Mouse (Mus musculus): ENCODE results near the gene Esam. TPM values are rescaled to one million over a fixed set of nuclear protein-coding genes. Genes with fewer than 3 reads are reported as not detected.

Esam gene
- 52.1 and 56.3 TPM in 2 replicates for polyA plus RNA-seq (2015; fragmentation: Nextera tagmentation; extraction: Ambion mirVana)

DNA sequence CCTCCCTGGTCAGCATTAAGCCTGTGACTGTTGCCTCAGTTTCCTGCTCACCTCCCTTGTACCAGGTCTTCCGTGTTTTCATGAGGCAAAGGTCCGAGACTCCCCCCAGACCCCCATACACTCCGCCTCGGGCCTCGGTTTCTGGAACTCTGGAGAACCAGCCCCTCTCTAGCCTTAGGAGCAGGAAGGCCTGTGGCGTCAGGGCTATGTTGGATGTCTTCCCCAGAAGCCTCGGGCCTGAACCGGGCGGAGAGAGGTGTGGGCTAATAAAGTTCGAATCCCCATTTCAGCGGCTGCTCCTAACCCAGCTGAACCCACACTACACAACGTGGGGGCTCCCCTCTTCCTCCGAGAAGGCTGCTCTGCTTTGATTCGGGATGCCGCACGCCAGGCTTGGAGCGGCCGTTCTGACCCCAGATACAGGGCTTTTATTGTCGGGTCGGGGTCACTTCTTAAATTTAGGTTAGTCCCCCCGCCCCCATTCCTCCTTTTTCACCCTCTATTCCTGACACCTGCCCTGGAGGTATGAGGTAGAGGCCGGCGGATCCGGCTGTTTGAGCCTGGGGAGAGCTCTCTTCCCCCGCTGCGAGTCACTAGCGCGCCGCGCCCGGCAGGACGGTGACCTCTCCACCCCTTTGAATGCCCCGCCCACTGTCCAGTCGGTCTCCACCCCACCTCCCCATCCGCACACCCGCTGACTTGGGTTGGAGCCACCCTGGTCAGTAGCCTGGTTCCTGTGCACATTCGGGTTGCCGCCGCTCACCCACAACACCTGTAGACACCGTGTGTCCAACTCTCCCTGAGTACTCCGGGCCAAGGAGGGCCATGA, at the start of gene Esam:
Esam (plus strand) TSS at position 683 of the 829 bp plus-strand sequence.
- peak within 1 kb of the TSS; percentile 61 for H3K27ac ChIP-seq (replicated peaks)
- H3K9ac ChIP-seq: no peak within 1 kb of the TSS
- ATAC-seq (ENCODE audit: insufficient number of reproducible peaks, low FRiP score, low TSS enrichment, low read depth): no peak

DNA sequence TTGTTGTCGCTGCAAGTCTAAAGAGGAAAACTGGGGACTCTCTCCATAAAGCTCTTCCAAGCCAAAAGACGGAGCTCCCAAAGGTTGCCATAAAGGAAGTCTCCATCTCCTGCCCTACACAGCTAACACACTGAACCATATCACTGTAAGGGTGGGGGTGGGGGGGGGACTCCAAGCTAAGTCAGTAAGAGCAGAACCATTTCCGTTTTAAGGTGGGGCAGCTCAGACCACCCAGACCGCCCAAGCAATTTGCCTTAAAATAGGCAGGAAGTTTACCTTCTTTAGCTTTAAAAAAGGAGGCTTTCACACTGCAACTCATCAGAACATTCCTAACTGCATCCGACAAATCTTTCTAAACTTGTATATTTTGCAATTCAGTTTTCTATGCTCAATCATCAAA, 42.7 kb upstream of the Esam start:
- H3K4me1 ChIP-seq: peaks cover 9% of the 10 kb centered on the region
- H3K27me3 ChIP-seq: no peaks in the 10 kb centered on the region
- H3K4me2 ChIP-seq (replicated peaks): no peak overlapping the region
- H3K9me3 ChIP-seq (replicated peaks): no peaks in the 10 kb centered on the region
- no peak overlapping the region for H3K4me3 ChIP-seq (replicated peaks)
- 67% methylated on average over 5 of the region's 5 CpGs for WGBS
- H3K27ac ChIP-seq (replicated peaks): no peak overlapping the region
- no peak for ATAC-seq (ENCODE audit: insufficient number of reproducible peaks, low FRiP score, low TSS enrichment, low read depth)
- no peak overlapping the region for H3K9ac ChIP-seq
- no peaks in the 10 kb centered on the region for H3K36me3 ChIP-seq

More for the DNA sequence above, at the start of gene Esam:
- Histone ChIP-seq H3K4me2 (replicated peaks) (peak within 1 kb of the TSS; percentile 24), H3K27me3 (peaks cover 56% of the 10 kb centered on the region), H3K9me3 (replicated peaks) (no peaks in the 10 kb centered on the region), H3K36me3 (peaks cover 24% of the 10 kb centered on the region), H3K4me1 (peaks cover 34% of the 10 kb centered on the region), H3K4me3 (replicated peaks) (peak within 1 kb of the TSS; percentile 25)
- WGBS: 7% methylated on average over 41 of the region's 41 CpGs

DNA sequence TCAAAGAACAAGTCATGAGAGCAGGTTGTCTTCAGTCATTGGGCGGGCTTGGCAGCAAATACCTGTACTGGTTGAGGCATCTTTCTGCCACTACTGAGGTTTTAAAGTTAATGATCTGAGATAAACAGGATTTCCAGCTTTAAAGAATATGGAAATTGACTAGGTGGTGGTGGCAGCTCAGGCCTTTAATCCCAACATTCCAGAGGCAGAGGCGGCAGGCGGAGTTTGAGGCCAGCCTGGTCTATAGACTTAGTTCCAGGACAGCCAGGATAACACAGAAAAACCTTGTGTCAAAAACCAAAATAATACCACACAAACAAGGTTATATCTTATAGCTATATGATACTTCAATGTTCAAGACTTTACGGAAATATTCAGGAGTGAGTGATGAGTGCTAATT, 39.8 kb upstream of the Esam start:
- H3K27ac ChIP-seq (replicated peaks): peak overlapping the region; percentile 99
- H3K27me3 ChIP-seq: no peaks in the 10 kb centered on the region
- ATAC-seq (ENCODE audit: insufficient number of reproducible peaks, low FRiP score, low TSS enrichment, low read depth): no peak
- no peaks in the 10 kb centered on the region for H3K9me3 ChIP-seq (replicated peaks)
- H3K36me3 ChIP-seq: 0 out of 2 replicates have a peak, but pooled peaks cover 2% of the 10 kb centered on the region
- H3K4me2 ChIP-seq (replicated peaks): peak overlapping the region; percentile 78
- peak overlapping the region; percentile 93 for H3K9ac ChIP-seq
- peaks cover 16% of the 10 kb centered on the region for H3K4me1 ChIP-seq
- H3K4me3 ChIP-seq (replicated peaks): peak overlapping the region; percentile 92
- WGBS: 45% methylated on average over 4 of the region's 4 CpGs

DNA sequence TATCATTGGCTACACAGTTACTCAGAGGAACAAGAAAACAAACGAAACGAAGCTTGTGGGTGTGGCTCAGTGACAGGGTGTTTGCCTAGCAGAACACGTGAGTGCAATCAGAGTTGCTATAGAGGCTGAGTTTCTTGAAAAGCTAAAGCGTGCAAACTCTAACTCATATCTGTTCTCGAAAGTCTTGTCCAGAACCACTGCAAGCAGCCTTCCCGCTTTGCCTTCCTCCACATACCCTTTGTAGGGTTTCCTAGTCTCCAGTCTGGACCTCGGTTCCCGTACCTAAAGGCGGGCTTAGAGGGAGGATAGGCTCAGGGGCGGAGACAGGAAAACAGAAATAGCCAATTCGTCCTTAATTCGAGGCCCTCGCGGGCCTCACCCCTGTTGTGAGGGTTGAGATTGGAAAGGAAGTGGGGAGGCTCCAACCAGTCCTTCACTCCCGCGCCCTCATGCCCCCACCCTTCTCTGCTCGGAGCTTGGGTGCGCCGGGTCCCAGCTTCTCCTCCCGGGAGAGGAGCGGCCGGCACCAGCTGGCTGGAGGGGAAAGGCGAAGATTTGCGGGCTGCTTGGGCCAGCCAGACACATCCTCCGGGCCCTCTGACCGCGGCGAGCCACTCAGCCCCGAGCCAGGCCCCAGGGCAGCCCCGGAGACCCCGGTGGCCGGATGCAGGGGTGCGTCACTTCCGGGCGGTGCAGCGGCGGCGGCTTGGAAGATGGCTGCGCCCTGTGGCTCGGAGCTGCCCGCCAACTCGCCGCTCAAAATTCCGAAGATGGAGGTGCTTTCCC, 39.1 kb upstream of the Esam start, which contains the start of gene Msantd2:
Msantd2 (plus strand) TSS at position 709 of the 786 bp plus-strand sequence.
- ATAC-seq (ENCODE audit: insufficient number of reproducible peaks, low FRiP score, low TSS enrichment, low read depth): peak; percentile 95
- Histone ChIP-seq H3K27ac (replicated peaks) (peak within 1 kb of the TSS; percentile 99), H3K36me3 (0 out of 2 replicates have a peak, but pooled peaks cover 2% of the 10 kb centered on the region), H3K9me3 (replicated peaks) (no peaks in the 10 kb centered on the region), H3K4me1 (peaks cover 16% of the 10 kb centered on the region), H3K9ac (peak within 1 kb of the TSS; percentile 93), H3K4me2 (replicated peaks) (peak within 1 kb of the TSS; percentile 78), H3K27me3 (no peaks in the 10 kb centered on the region), H3K4me3 (replicated peaks) (peak within 1 kb of the TSS; percentile 92)
- WGBS: under 1% methylated on average over 44 of the region's 44 CpGs

DNA sequence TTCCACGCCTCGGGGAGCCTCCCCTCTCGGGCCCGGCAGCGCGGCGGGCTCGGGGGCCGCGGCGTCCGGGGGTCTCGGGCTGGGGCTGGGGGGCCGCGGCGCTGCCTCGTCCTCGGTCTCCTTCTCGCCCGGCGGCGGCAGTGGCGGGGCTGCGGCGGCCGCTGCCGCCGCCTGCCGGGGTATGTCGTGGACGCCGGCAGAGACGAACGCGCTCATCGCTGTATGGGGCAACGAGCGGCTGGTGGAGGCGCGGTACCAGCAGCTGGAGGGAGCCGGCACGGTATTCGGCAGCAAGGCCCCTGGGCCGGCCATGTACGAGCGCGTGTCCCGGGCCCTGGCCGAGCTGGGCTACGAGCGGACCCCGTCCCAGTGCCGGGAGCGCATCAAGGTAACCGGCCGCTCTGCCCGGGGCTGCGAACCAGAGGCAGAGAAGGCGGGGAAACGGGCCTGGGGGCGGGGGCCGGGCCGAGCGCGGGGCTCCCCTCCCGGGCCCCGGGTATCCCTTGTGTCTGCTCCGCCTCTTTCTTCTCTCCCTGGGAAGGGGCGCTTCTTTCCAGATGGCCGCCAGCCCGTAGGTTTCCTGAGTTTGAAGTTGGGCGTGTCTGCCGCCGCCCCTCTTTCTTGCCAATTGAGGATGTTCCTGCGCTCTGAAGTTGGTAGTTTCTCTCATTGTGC, 38.3 kb upstream of the Esam start:
- WGBS: 0% methylated on average over 63 of the region's 75 CpGs
- Histone ChIP-seq H3K36me3 (0 out of 2 replicates have a peak, but pooled peaks cover 2% of the 10 kb centered on the region), H3K27ac (replicated peaks) (peak overlapping the region; percentile 99), H3K27me3 (no peaks in the 10 kb centered on the region), H3K4me2 (replicated peaks) (peak overlapping the region; percentile 78), H3K9me3 (replicated peaks) (no peaks in the 10 kb centered on the region), H3K4me1 (peaks cover 16% of the 10 kb centered on the region), H3K9ac (peak overlapping the region; percentile 93), H3K4me3 (replicated peaks) (peak overlapping the region; percentile 92)
- peak; percentile 63 for ATAC-seq (ENCODE audit: insufficient number of reproducible peaks, low FRiP score, low TSS enrichment, low read depth)

DNA sequence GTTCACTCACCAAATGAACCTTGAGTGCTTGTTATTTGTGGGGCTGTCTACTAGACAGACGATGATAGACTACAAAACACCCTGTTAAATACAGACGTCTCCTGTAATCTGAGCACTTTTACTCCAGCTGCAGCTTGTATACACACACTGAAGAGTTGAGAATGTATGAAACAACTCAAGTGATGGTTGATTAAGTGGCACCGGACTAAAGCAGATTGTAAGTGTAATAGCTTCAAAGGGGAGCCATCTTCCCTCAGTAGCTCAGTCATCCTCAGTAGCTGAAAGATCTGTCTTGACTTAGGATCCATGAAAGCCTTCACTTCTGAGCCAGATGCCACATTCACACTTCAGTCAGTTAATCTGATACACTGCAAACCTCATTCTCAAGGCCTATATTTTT, 32.1 kb upstream of the Esam start:
- Histone ChIP-seq H3K4me2 (replicated peaks) (no peak overlapping the region), H3K4me3 (replicated peaks) (no peak overlapping the region), H3K36me3 (0 out of 2 replicates have a peak, but pooled peaks cover 7% of the 10 kb centered on the region), H3K27ac (replicated peaks) (no peak overlapping the region), H3K9ac (no peak overlapping the region), H3K4me1 (peaks cover 1% of the 10 kb centered on the region; the same call in 1 of the 2 replicates), H3K9me3 (replicated peaks) (no peaks in the 10 kb centered on the region), H3K27me3 (no peaks in the 10 kb centered on the region)
- ATAC-seq (ENCODE audit: insufficient number of reproducible peaks, low FRiP score, low TSS enrichment, low read depth): no peak
- WGBS: 45% methylated on average over 3 of the region's 3 CpGs

DNA sequence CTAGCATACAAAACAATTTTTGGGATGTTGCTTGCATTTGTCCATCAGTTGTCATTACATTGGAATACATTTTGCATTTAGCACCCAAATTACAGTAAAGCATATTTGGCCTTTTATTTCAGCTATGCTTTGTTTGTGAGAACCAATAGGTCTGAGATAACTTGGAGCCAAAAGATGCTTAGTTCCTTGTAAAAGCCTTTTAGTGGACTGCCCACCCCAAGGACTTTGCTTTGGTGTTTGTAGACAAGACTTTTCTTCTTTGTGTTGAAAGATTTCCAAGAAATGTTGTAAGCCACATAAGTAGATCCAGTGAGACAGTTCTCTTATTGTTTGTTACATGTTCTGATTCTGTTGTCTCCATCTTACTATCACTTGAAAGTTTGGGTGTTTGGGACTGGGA, 31.6 kb upstream of the Esam start:
- ATAC-seq (ENCODE audit: insufficient number of reproducible peaks, low FRiP score, low TSS enrichment, low read depth): no peak
- H3K27ac ChIP-seq (replicated peaks): no peak overlapping the region
- no peak overlapping the region for H3K4me3 ChIP-seq (replicated peaks)
- H3K9me3 ChIP-seq (replicated peaks): no peaks in the 10 kb centered on the region
- H3K4me2 ChIP-seq (replicated peaks): no peak overlapping the region
- H3K36me3 ChIP-seq: 0 out of 2 replicates have a peak, but pooled peaks cover 7% of the 10 kb centered on the region
- H3K27me3 ChIP-seq: no peaks in the 10 kb centered on the region
- H3K9ac ChIP-seq: no peak overlapping the region
- H3K4me1 ChIP-seq: no peaks in the 10 kb centered on the region

DNA sequence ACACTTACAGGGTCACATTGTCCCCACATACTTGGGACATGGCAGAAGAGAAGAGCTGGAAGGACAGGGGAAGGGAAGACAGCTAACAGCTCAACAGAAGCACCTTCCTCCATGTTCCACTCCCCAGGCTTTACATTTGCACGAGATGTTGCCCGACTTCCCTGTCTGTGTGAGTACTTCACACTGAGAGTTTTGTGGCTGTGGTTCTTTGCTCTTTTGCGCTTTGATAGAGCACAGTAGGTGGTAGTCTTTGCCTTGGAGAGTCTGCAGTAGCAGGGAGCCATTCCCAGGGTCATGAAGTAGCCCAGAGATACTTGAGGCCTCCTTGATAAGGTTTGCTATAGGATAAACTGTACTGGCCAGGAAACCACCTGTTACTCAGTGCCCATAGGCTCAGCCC, 27.7 kb upstream of the Esam start:
- Histone ChIP-seq H3K4me1 (no peaks in the 10 kb centered on the region), H3K27ac (replicated peaks) (no peak overlapping the region), H3K36me3 (0 out of 2 replicates have a peak, but pooled peaks cover 5% of the 10 kb centered on the region), H3K4me3 (replicated peaks) (no peak overlapping the region), H3K9me3 (replicated peaks) (no peaks in the 10 kb centered on the region), H3K4me2 (replicated peaks) (no peak overlapping the region), H3K9ac (no peak overlapping the region), H3K27me3 (no peaks in the 10 kb centered on the region)
- WGBS: 80% methylated on average over 3 of the region's 3 CpGs
- ATAC-seq (ENCODE audit: insufficient number of reproducible peaks, low FRiP score, low TSS enrichment, low read depth): no peak

DNA sequence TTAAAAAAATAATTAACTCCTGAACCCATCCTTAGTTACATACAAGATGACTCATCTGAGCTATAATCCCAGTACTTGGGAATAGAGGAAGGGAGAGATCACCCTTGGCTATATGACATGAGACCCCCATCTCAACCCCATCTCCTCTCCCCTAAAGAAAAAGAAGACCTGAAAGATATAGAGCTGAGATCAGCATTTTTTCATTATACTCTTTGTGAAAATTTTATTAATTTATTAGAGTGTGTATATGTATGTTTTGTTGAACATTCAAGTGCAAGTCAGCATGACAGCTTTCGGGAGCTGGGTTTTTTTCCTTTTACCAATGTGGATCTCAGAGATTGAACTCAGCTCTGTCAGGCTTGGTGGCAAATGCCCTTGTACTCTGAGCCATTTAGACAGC, 26.7 kb upstream of the Esam start:
- Histone ChIP-seq H3K27me3 (no peaks in the 10 kb centered on the region), H3K4me1 (no peaks in the 10 kb centered on the region), H3K27ac (replicated peaks) (no peak overlapping the region), H3K36me3 (0 out of 2 replicates have a peak, but pooled peaks cover 5% of the 10 kb centered on the region), H3K9me3 (replicated peaks) (no peaks in the 10 kb centered on the region), H3K4me3 (replicated peaks) (no peak overlapping the region), H3K4me2 (replicated peaks) (no peak overlapping the region), H3K9ac (no peak overlapping the region)
- ATAC-seq (ENCODE audit: insufficient number of reproducible peaks, low FRiP score, low TSS enrichment, low read depth): no peak
- 95% methylated on average over 1 of the region's 1 CpGs for WGBS

DNA sequence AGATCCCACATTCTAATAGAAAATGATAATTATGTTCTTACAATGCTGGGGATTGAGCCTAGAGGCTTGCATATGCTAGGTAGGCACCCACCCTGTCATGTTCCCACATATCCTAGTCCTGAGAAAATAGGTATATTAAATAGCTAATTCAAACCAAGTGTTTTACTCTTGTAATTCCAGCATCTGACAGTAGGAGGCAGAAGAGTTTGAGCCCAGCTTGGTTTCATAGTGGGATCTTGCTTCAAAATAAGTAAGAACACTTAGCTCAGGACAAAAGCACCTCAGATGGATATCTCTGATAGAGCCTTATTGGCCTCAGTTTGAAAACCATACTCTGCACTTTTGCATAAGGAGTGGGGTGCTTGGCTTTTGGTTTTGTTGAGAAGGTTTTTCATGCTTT, 23.5 kb upstream of the Esam start:
- H3K27ac ChIP-seq (replicated peaks): no peak overlapping the region
- no peak for ATAC-seq (ENCODE audit: insufficient number of reproducible peaks, low FRiP score, low TSS enrichment, low read depth)
- no peaks in the 10 kb centered on the region for H3K4me1 ChIP-seq
- no peaks in the 10 kb centered on the region for H3K27me3 ChIP-seq
- H3K9ac ChIP-seq: no peak overlapping the region
- no peak overlapping the region for H3K4me2 ChIP-seq (replicated peaks)
- H3K9me3 ChIP-seq (replicated peaks): no peaks in the 10 kb centered on the region
- H3K4me3 ChIP-seq (replicated peaks): no peak overlapping the region
- 0 out of 2 replicates have a peak, but pooled peaks cover 5% of the 10 kb centered on the region for H3K36me3 ChIP-seq

DNA sequence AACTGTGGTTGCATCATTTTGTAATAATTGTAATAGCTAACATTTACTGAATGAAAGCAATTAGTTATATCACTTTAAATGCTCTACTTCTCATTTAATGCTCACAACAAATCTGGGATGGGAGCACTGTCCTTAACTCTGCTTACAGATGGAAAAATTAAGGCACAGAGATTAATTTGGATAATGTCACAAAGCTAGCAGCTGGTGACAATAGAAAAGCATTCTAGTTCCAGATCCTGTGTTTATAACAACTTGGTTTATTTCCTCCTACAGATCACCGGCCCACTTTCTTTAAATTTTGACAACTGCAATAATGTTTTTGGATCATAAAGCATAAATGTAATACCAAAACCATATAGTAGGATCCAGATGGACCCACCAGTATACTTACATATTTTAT, 21.9 kb upstream of the Esam start:
- Histone ChIP-seq H3K9me3 (replicated peaks) (no peaks in the 10 kb centered on the region), H3K4me3 (replicated peaks) (no peak overlapping the region), H3K36me3 (no peaks in the 10 kb centered on the region), H3K9ac (no peak overlapping the region), H3K4me1 (no peaks in the 10 kb centered on the region), H3K4me2 (replicated peaks) (no peak overlapping the region), H3K27ac (replicated peaks) (no peak overlapping the region), H3K27me3 (no peaks in the 10 kb centered on the region)
- WGBS: 76% methylated on average over 1 of the region's 1 CpGs
- ATAC-seq (ENCODE audit: insufficient number of reproducible peaks, low FRiP score, low TSS enrichment, low read depth): no peak

Measured in embryonic facial prominence, embryonic 15.5 days (tissue).